Mouse (Mus musculus) CD4-positive naive resting alpha-beta T cell, adult 57 days (primary cell): ENCODE results near the gene Vmn1r174. TPM values are rescaled to one million over a fixed set of nuclear protein-coding genes. Genes with fewer than 3 reads are reported as not detected.

Source experiments
- total RNA-seq: library from RNA; stranded (reverse); gene quantifications from one replicate; pipeline ENCODE4 v1.2.4, GENCODE M21; 2023

The Vmn1r174 gene
- not detected for total RNA-seq

DNA sequence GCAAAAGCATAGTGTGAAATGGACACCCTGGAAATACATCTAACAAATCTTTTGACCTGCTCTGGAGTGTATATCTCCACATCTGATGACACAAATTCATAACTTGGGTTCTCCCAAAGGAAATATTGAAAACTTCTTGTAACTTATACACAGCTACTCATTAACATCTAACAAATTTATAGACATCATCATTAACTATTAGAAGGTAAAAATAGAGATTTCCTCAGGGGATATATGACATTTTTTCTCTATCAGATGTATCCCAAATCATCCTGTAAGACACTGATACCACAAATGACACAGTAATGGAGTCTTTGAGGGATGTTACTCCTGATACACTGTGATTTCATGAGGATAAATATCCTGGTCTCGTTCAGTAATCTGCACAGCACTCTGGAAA lies at the start of gene Vmn1r174:
Gene Vmn1r174, plus strand, starts transcription at position 301 of the 400 bp plus-strand sequence.

DNA sequence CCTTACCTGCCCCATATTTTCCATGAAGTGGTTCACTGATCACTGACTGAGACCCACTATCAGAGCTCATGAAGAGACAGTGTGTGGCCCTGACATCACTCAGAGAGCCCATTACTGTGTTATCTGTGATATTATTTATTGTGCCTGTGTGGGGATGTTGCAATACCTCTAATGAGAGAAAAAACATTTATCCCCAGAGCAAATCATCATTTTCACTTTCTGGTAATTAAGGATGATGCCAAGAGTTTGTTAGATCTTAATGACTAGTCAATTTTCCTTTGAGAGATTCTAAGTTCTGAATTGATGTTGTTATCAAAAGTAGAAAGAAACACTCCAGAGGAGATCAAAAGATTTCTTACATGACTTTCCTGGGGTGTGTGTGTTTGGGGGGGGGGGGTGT lies 58.5 kb downstream of the Vmn1r174 start, which contains the start of gene Vmn1r175:
Gene Vmn1r175, minus strand, starts transcription at position 101 of the 400 bp plus-strand sequence.

Other genes starting within 250 kb of the Vmn1r174 start
- gene Vmn1r167, start 245.1 kb upstream of the Vmn1r174 start, total RNA-seq: not detected
- not detected for gene Vmn1r168, start 212.5 kb upstream of the Vmn1r174 start, total RNA-seq
- not detected for gene Vmn1r169, start 176.7 kb upstream of the Vmn1r174 start, total RNA-seq
- not detected for gene Vmn1r170, start 146.1 kb upstream of the Vmn1r174 start, total RNA-seq
- not detected for gene Vmn1r171, start 121.5 kb upstream of the Vmn1r174 start, total RNA-seq
- gene Vmn1r172, start 94.0 kb upstream of the Vmn1r174 start, total RNA-seq: not detected
- not detected for gene Vmn1r173, start 51.6 kb upstream of the Vmn1r174 start, total RNA-seq
- gene Vmn1r175, start 58.4 kb downstream of the Vmn1r174 start, total RNA-seq: not detected
- not detected for gene Vmn1r176, start 85.1 kb downstream of the Vmn1r174 start, total RNA-seq
- not detected for gene Vmn1r177, start 114.2 kb downstream of the Vmn1r174 start, total RNA-seq
- gene Vmn1r178, start 139.7 kb downstream of the Vmn1r174 start, total RNA-seq: not detected
- not detected for gene Vmn1r179, start 174.7 kb downstream of the Vmn1r174 start, total RNA-seq
- gene Vmn1r180, start 198.4 kb downstream of the Vmn1r174 start, total RNA-seq: not detected
- gene Vmn1r181, start 222.3 kb downstream of the Vmn1r174 start, total RNA-seq: not detected
- not detected for gene V1rd19, start 249.4 kb downstream of the Vmn1r174 start, total RNA-seq